ENCODE assay signal across 8 mouse cellular contexts in the genomic region with DNA sequence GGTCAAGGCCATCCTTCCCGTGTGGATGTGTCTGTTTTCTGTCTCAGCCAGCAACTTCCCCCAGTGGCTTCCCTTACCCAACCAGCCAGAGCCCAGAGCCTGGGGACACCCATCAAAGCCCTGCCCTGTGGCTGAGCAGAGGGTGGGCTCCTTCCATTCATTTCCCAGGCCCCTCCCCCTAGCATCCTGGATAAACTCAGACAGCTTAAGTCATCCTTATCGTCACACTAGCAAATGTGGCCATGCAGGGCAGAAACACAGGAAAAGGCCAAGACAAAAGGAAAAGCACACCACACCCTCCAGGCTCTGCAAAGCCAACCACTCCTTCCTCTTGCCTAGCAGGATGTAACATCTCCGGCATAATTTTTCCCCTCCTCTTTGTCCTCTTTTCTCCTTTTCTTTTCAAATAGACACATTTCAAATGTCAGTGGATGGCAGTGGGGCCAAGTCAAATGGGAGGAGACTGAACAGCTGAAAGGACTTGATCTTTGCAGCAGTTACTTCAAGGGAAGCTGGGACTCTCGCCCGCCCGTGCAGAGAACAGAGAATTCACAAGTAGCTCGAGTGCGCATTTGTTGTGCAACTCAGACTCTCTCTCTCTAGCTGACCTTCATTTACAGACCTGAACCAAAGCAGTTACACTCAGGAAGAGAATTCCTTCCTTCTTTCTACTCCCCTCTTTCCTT. TPM values are rescaled to one million over a fixed set of nuclear protein-coding genes. Genes with fewer than 3 reads are reported as not detected.
DNase-seq lines count a peak whose midpoint lies in the region; ATAC-seq lines count a peak whose summit lies in the region.

No protein-coding gene starts in this region.

- no peak overlapping the region for H3K4me3 ChIP-seq in forebrain, embryonic 10.5 days
- no peak overlapping the region for H3K4me3 ChIP-seq in forebrain, embryonic 13.5 days
- H3K4me3 ChIP-seq in hindbrain, embryonic 10.5 days: no peak overlapping the region
- no peak overlapping the region for H3K4me3 ChIP-seq in liver, embryonic 13.5 days (replicated peaks)
- no peak overlapping the region for H3K4me3 ChIP-seq in neural tube, embryonic 13.5 days

- peaks cover 9% of the 10 kb centered on the region; the same call in 1 of the 2 replicates for H3K9me3 ChIP-seq in forebrain, embryonic 10.5 days
- peaks cover 6% of the 10 kb centered on the region; the same call in 1 of the 2 replicates for H3K9me3 ChIP-seq in forebrain, embryonic 13.5 days (replicated peaks)
- H3K9me3 ChIP-seq in hindbrain, embryonic 10.5 days: peaks cover 6% of the 10 kb centered on the region
- H3K9me3 ChIP-seq in liver, embryonic 13.5 days (replicated peaks): no peaks in the 10 kb centered on the region
- 0 out of 2 replicates have a peak, but pooled peaks cover 6% of the 10 kb centered on the region for H3K9me3 ChIP-seq in neural tube, embryonic 13.5 days

- peaks cover 4% of the 10 kb centered on the region; the same call in 1 of the 2 replicates for H3K4me1 ChIP-seq in forebrain, embryonic 10.5 days
- no peaks in the 10 kb centered on the region for H3K4me1 ChIP-seq in forebrain, embryonic 13.5 days
- H3K4me1 ChIP-seq in hindbrain, embryonic 10.5 days (replicated peaks): peaks cover 14% of the 10 kb centered on the region
- 0 out of 2 replicates have a peak, but pooled peaks cover 3% of the 10 kb centered on the region for H3K4me1 ChIP-seq in liver, embryonic 13.5 days (replicated peaks)
- peaks cover 7% of the 10 kb centered on the region; the same call in 1 of the 2 replicates for H3K4me1 ChIP-seq in neural tube, embryonic 13.5 days (replicated peaks)

- no peak for ATAC-seq in forebrain, embryonic 13.5 days
- ATAC-seq in liver, embryonic 13.5 days (ENCODE audit: low read depth): no peak; the same call in 1 of the 2 replicates
- no peak; the same call in 1 of the 2 replicates for ATAC-seq in neural tube, embryonic 13.5 days (ENCODE audit: low read depth)

- DNase-seq in forebrain, embryonic 10.5 days (ENCODE audit: extremely low spot score, low spot score): no peak
- DNase-seq in embryo, embryonic 9.5 days (ENCODE audit: extremely low spot score): peak; percentile 32
- DNase-seq in hindbrain, embryonic 10.5 days (ENCODE audit: low spot score): peak; percentile 37
- peak; percentile 2 for DNase-seq in liver, embryonic 13.5 days
- no peak for DNase-seq in layer of hippocampus, postnatal 25 days (ENCODE audit: extremely low spot score in 1 of 2, low spot score in 1 of 2)
- no peak for DNase-seq in layer of hippocampus, adult 18-20 months (ENCODE audit: low spot score in 2 of 2)

- H3K27ac ChIP-seq in forebrain, embryonic 10.5 days: peak overlapping the region; percentile 53; the same call in 1 of the 2 replicates
- H3K27ac ChIP-seq in forebrain, embryonic 13.5 days: no peak overlapping the region
- peak overlapping the region; percentile 75 for H3K27ac ChIP-seq in hindbrain, embryonic 10.5 days
- H3K27ac ChIP-seq in liver, embryonic 13.5 days: no peak overlapping the region
- H3K27ac ChIP-seq in neural tube, embryonic 13.5 days (replicated peaks): peak overlapping the region; percentile 14; the same call in 1 of the 2 replicates

- no peak overlapping the region for H3K4me2 ChIP-seq in forebrain, embryonic 13.5 days
- no peak overlapping the region for H3K4me2 ChIP-seq in liver, embryonic 13.5 days
- H3K4me2 ChIP-seq in neural tube, embryonic 13.5 days: no peak overlapping the region

- no peaks in the 10 kb centered on the region for H3K36me3 ChIP-seq in forebrain, embryonic 10.5 days (replicated peaks)
- H3K36me3 ChIP-seq in forebrain, embryonic 13.5 days (ENCODE audit: poor library complexity, severe bottlenecking): no peaks in the 10 kb centered on the region
- H3K36me3 ChIP-seq in hindbrain, embryonic 10.5 days: no peaks in the 10 kb centered on the region
- H3K36me3 ChIP-seq in liver, embryonic 13.5 days: no peaks in the 10 kb centered on the region
- no peaks in the 10 kb centered on the region for H3K36me3 ChIP-seq in neural tube, embryonic 13.5 days

- 69% methylated on average over 8 of the region's 8 CpGs for WGBS in forebrain, embryonic 10.5 days
- WGBS in forebrain, embryonic 13.5 days: 60% methylated on average over 8 of the region's 8 CpGs
- WGBS in hindbrain, embryonic 10.5 days: 29% methylated on average over 8 of the region's 8 CpGs
- WGBS in liver, embryonic 13.5 days (ENCODE audit: insufficient replicate concordance): 24% methylated on average over 8 of the region's 8 CpGs
- WGBS in neural tube, embryonic 13.5 days: 44% methylated on average over 8 of the region's 8 CpGs

- H3K9ac ChIP-seq in forebrain, embryonic 13.5 days: no peak overlapping the region
- no peak overlapping the region for H3K9ac ChIP-seq in liver, embryonic 13.5 days
- H3K9ac ChIP-seq in neural tube, embryonic 13.5 days: no peak overlapping the region

- 0 out of 2 replicates have a peak, but pooled peaks cover 7% of the 10 kb centered on the region for H3K27me3 ChIP-seq in forebrain, embryonic 10.5 days (ENCODE audit: poor library complexity, severe bottlenecking)
- H3K27me3 ChIP-seq in forebrain, embryonic 13.5 days: no peaks in the 10 kb centered on the region
- no peaks in the 10 kb centered on the region for H3K27me3 ChIP-seq in hindbrain, embryonic 10.5 days (ENCODE audit: insufficient read depth, poor library complexity, severe bottlenecking)
- no peaks in the 10 kb centered on the region for H3K27me3 ChIP-seq in liver, embryonic 13.5 days
- H3K27me3 ChIP-seq in neural tube, embryonic 13.5 days: no peaks in the 10 kb centered on the region

RNA-seq across cellular contexts. Expression of a gene that starts 38.0 kb away (rescaled TPM):
- 9.6 and 10.5 TPM in 2 replicates for polyA plus RNA-seq in forebrain, embryonic 10.5 days (2016; fragmentation: Nextera tagmentation; extraction: Ambion mirVana)
- polyA plus RNA-seq in forebrain, embryonic 13.5 days (2015; fragmentation: Nextera tagmentation; extraction: Ambion mirVana): 19.5 and 28.3 TPM in 2 replicates
- 21.8 and 23.1 TPM in 2 replicates for polyA plus RNA-seq in hindbrain, embryonic 10.5 days (2016; fragmentation: Nextera tagmentation; extraction: Ambion mirVana)
- 0.76 and 1.3 TPM in 2 replicates for polyA plus RNA-seq in liver, embryonic 13.5 days (2015; fragmentation: Nextera tagmentation; extraction: Ambion mirVana)
- polyA plus RNA-seq in neural tube, embryonic 13.5 days (2015; fragmentation: Nextera tagmentation; extraction: Ambion mirVana): 32.7 and 37.0 TPM in 2 replicates
- total RNA-seq in layer of hippocampus, postnatal 25 days (2021): 10 to 100 TPM; 53.0 to 65.4 TPM
- 10 to 100 TPM; 54.1 to 56.3 TPM for total RNA-seq in layer of hippocampus, adult 18-20 months (2021)

Comparison
In these comparisons a context has a peak if more than half of its experiments do, and no peak if none do; other contexts are left out.
1. H3K27ac ChIP-seq: peak in forebrain, embryonic 10.5 days (single experiment), hindbrain, embryonic 10.5 days (single experiment) and neural tube, embryonic 13.5 days (single experiment); none in forebrain, embryonic 13.5 days (single experiment) and liver, embryonic 13.5 days (single experiment).
2. DNase-seq: peak in embryo, embryonic 9.5 days (single experiment), hindbrain, embryonic 10.5 days (single experiment) and liver, embryonic 13.5 days (single experiment); none in forebrain, embryonic 10.5 days (single experiment), layer of hippocampus, postnatal 25 days (0 of 2) and layer of hippocampus, adult 18-20 months (0 of 2).